Mouse (Mus musculus): Measurements from ENCODE around the gene Dffa.
"Not testable (repeated sequence)": the region's sequence is repeated elsewhere in the genome, so short reads cannot be mapped to it uniquely, and the experiment has no call there.

Gene Dffa

GRCm38 (mm10) chr4:149149611-149150010, 45.7 kb downstream of the Dffa start:
- DNase-seq = peak; percentile 65

- no peak for DNase-seq
Observed at GRCm38 (mm10) chr4:149150256-149150655, 46.3 kb downstream of the Dffa start.

- no peak for DNase-seq
Observed at GRCm38 (mm10) chr4:149150721-149151120, 46.8 kb downstream of the Dffa start.

GRCm38 (mm10) chr4:149154859-149155258, 50.9 kb downstream of the Dffa start:
- DNase-seq = no peak

- no peak for DNase-seq
Observed at GRCm38 (mm10) chr4:149155711-149156110, 51.8 kb downstream of the Dffa start.

- no peak for DNase-seq
Observed at GRCm38 (mm10) chr4:149157415-149157973, 53.5 kb downstream of the Dffa start.

- DNase-seq = no peak
Observed at GRCm38 (mm10) chr4:149159203-149159602, 55.3 kb downstream of the Dffa start.

- DNase-seq = no peak
Observed at GRCm38 (mm10) chr4:149159891-149160290, 55.9 kb downstream of the Dffa start.

GRCm38 (mm10) chr4:149161166-149161565, 57.2 kb downstream of the Dffa start:
- no peak for DNase-seq

- no peak for DNase-seq
Observed at GRCm38 (mm10) chr4:149163196-149163595, 59.2 kb downstream of the Dffa start.

- no peak for DNase-seq
Observed at GRCm38 (mm10) chr4:149164150-149164549, 60.2 kb downstream of the Dffa start.

GRCm38 (mm10) chr4:149166215-149166946, 62.4 kb downstream of the Dffa start, which contains the start of gene Pgd:
Gene Pgd, minus strand, starts transcription at chr4:149166771.
- peak; percentile 98 for DNase-seq

GRCm38 (mm10) chr4:149166957-149167611, 63.1 kb downstream of the Dffa start:
- peak; percentile 57 for DNase-seq

GRCm38 (mm10) chr4:149168016-149168415, 64.1 kb downstream of the Dffa start:
- DNase-seq = no peak

GRCm38 (mm10) chr4:149169926-149170325, 66.0 kb downstream of the Dffa start:
- DNase-seq = not testable (repeated sequence)
